Mouse (Mus musculus): ENCODE data around the gene Pi4k2b. TPM values are rescaled to one million over a fixed set of nuclear protein-coding genes. Genes with fewer than 3 reads are reported as not detected.

Pi4k2b gene
- total RNA-seq, 2 experiments from 2014 or later = 25.9 to 38.8 TPM

- ATAC-seq (replicated peaks; ENCODE audit: poor library complexity, severe bottlenecking) = 0 out of 2 replicates have a peak, but pooled peaks have one; percentile 21
Observed at GRCm38 (mm10) chr5:52776466-52777354, 35.3 kb downstream of the Pi4k2b start.

DNA sequence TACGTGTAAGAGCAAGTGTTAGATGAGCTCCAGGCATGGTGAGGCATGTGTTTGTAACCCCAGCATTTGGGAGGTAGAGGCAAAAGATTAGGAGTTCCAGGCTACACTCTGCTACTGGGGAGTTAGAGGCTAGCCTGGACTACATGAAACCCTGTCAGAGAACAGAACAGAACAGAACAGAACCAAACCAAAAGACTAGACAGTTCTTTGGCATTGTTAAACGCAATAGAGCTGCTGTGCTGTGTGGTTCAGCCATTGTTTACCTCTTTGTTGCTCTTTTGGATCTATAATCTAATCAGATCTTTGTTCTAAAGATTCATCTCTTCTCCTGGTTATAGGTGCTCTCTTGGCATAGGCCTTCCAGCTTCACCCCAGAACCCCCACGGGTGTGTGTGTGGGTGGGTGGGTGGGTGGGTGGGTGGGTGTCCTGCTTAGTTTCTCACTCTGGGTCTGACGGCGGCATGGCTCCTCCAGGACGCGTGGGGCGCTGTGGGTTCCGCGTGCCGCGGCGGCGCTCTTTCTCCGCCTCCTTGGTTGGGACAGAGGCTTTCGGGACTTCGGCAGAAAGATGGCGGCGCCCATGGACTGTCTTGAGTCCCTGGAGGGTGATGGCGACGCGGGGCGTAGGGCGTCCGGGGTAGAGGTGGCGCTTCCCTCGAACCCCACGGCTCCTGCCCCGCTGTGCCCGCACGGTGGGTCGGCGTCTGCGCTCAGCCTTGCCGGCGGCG lies 41.3 kb downstream of the Pi4k2b start:
- ATAC-seq (replicated peaks; ENCODE audit: poor library complexity, severe bottlenecking) = peak; percentile 98

DNA sequence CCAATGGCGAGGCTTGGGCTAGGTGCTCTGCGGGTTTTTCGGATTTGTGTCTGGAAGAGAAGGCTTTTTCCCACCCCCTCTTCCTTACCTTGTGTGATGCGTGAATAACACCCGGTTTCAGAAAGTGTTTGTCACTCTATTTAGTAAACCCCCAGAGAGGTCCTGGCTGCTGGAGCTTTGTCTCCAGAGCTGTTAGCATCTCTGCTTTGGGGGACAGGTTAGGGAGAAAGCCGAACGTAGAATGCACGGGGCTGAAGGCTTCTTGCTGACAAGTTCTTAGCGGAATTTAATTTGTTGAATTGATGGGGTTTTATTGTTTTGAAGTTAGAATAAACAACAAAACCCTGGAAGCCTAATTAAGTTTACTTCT lies 41.9 kb downstream of the Pi4k2b start:
- no peak; the same call in 1 of the 2 replicates for ATAC-seq (replicated peaks; ENCODE audit: poor library complexity, severe bottlenecking)

GRCm38 (mm10) chr5:52783957-52784356 lies 42.6 kb downstream of the Pi4k2b start:
- ATAC-seq (replicated peaks; ENCODE audit: poor library complexity, severe bottlenecking) = no peak

DNA sequence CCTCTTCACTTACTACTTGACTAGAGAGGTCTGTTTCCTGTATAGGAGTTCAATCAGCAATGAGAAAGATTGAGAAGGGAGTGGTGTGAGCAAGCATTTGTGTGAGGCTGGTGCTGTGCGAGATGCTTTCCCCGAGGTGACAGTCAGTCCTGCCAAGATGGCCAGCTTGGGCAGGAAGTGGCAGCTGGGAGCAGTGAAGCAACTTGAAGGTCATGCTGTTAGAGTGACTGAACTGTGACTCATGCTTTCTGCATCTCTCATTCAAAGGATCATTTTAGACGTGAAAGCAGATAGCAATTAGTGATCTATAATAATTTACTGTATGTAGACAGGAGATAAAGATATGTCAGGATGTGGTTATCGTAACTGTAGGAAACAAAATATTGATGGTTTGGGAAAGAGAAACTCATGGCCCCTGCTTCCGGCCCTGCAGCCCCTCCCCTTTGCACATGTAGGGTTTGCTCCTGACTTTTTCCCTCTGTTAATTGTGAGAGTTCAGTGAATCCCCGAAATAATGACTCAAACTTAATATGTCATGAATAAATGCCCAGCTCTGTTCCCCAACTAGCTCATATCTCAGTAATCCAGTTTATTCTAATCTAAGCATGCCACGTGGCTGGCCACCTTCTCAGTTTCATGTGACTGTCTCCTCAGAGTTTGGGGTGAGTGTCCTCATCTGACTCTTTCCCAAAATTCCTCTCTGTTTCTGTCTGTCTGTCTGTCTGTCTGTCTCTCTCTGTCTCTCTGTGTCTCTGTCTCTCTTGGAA lies 45.4 kb downstream of the Pi4k2b start:
- ATAC-seq (replicated peaks; ENCODE audit: poor library complexity, severe bottlenecking) = peak; percentile 61

DNA sequence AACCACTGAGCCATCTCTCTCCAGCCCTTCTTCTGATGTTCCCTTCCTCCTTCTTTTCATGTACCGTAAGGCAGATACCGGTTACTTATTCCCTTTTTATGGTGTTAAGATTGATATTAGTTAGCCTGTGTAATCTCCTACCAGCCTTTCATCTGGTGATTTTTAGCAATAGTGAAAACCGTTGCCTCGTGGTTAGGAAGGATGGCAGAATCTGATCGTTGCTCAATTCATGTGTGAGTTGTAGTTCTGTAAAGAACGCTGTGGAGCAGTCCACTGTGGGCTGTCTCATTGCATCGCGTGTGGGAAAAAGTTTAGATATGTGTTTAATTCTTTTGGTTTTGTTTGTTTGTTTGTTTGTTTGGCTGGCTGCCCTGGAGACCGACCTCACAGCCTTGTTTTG lies 51.9 kb downstream of the Pi4k2b start:
- peak; percentile 73 for ATAC-seq (replicated peaks; ENCODE audit: poor library complexity, severe bottlenecking)

DNA sequence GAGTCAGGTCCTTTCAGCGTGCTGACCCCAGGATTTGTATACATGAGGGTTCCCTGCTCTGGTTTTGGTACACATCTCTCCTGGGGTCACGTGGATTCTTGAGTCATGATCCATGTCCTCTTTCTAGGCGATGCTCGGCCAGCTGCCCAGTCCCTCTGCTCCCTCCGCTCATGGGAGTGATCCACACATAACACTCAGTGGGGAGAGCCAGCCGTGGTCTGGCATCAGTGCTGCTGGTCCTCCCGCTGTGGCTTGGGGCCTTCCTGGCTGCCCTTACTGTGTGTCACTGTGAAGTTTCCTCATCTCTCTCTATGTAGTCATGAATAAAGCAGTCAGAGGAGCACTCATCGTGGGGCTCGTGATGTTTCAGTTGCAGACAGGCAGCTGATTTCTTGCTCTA lies 52.7 kb downstream of the Pi4k2b start:
- ATAC-seq (replicated peaks; ENCODE audit: poor library complexity, severe bottlenecking) = peak; percentile 57

DNA sequence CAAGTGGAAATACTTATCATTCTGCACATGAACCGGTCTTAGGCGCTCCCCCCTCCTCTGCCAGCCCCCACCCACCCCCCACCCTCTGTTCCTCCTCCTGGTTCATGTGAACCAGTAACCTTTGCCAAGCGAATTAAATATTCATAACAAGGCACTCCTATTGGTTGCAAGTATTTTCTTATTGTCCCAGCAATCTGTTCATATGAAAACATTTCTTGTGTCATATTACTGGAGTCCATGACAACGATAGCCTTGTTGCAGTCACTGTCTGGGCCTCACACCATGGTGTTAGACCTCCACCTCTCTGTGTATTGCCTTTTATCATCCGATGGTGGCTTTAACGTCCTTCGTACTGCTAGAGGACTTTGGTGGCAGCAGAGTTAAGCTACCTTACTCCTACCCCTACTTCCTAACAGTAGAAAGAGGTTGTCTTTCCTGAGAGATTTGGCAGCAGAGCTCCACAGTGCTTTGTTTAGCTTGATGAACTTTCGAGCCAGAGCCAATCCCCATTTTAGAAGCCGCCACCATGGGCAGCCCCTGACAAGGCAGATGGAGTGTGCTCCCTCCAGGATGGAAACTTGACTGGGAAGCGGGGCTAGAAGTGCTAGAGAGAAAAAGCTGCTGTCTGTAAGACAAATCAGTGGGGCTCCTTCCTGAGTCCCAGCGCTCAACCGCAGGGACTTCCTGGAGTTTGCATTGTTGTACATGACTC lies 58.1 kb downstream of the Pi4k2b start:
- ATAC-seq (replicated peaks; ENCODE audit: poor library complexity, severe bottlenecking) = no peak

GRCm38 (mm10) chr5:52805801-52806200 lies 64.4 kb downstream of the Pi4k2b start:
- peak; percentile 25; the same call in 1 of the 2 replicates for ATAC-seq (replicated peaks; ENCODE audit: poor library complexity, severe bottlenecking)

GRCm38 (mm10) chr5:52806349-52806748 lies 65.0 kb downstream of the Pi4k2b start:
- ATAC-seq (replicated peaks; ENCODE audit: poor library complexity, severe bottlenecking) = no peak

DNA sequence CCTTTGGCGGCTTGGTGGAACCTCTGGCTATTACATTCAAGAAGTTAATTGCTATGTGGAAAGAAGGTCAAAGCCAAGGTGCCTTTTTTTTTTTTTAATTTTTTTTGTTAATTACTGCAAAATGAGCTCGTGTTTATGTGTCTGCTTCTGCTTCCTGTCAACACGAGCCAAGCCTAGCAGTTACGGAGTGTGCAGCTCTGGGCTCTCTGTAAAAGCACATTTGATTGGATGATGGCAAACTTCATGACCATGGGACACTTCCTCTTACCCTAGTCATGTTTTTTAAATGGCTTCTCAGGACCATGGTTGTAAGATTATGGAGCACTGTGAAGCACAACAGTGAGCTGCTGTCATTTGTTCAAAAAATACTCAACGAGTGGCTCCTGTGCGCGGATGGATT lies 65.7 kb downstream of the Pi4k2b start:
- no peak for ATAC-seq (replicated peaks; ENCODE audit: poor library complexity, severe bottlenecking)

DNA sequence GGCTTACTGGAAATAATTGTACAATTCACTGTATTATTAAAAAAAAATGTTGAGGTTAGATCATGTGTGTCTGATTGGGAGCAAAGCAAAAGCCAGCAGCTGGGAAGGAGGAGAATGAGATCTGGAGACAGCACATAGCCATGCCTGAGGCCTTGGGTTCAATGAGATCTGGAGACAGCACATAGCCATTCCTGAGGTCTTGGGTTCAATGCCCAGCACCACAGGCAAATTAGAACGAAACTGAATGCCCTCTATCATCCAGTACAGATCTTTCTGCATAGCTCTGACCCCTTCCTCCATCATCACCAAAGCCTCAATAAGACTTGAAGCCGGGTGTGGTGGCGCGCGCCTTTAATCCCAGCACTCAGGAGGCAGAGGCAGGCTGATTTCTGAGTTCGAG lies 69.1 kb downstream of the Pi4k2b start:
- ATAC-seq (replicated peaks; ENCODE audit: poor library complexity, severe bottlenecking) = no peak

- ATAC-seq (replicated peaks; ENCODE audit: poor library complexity, severe bottlenecking) = no peak
Observed at GRCm38 (mm10) chr5:52811056-52811455, 69.7 kb downstream of the Pi4k2b start.

- ATAC-seq (replicated peaks; ENCODE audit: poor library complexity, severe bottlenecking) = no peak
Observed at GRCm38 (mm10) chr5:52812456-52812855, 71.1 kb downstream of the Pi4k2b start.

- no peak for ATAC-seq (replicated peaks; ENCODE audit: poor library complexity, severe bottlenecking)
Observed at GRCm38 (mm10) chr5:52813312-52813711, 71.9 kb downstream of the Pi4k2b start.

GRCm38 (mm10) chr5:52818676-52819075 lies 77.3 kb downstream of the Pi4k2b start:
- no peak for ATAC-seq (replicated peaks; ENCODE audit: poor library complexity, severe bottlenecking)

Data from granulocyte monocyte progenitor cell, adult 5-6 weeks (primary cell).